Mouse (Mus musculus) MEL (cell line): ENCODE results near the gene Prl7a2. TPM values are rescaled to one million over a fixed set of nuclear protein-coding genes. Genes with fewer than 3 reads are reported as not detected.

Source experiments
- DNase-seq: peaks from one replicate; pipeline ENCODE4 v3.0.0; 2011; ENCODE audit warnings: low read depth, low spot score
- H3K27ac ChIP-seq: 2 replicates; pipeline ENCODE4 v1.5.1; 2012; ENCODE audit warnings: low read depth, mild to moderate bottlenecking, control low read depth, low read length, moderate library complexity; ENCODE audit not compliant: control insufficient read depth
- H3K27me3 ChIP-seq, 2 experiments: fragments of 150-350 bp in 1 of 2; sonication (generic) in 1 of 2; 2 replicates each; pipeline ENCODE4 v1.6.1; 2012; ENCODE audit warnings: low read length in 2 of 2, mild to moderate bottlenecking in 2 of 2, improper control_type of control experiment in 1 of 2, moderate library complexity in 1 of 2; ENCODE audit not compliant: insufficient read depth in 2 of 2, control insufficient read depth in 1 of 2
- H3K36me3 ChIP-seq, 2 experiments: 2 replicates each; pipeline ENCODE4 v1.6.1; 2012 to 2014; ENCODE audit warnings: low read length in 2 of 2, improper control_type of control experiment in 1 of 2, inconsistent platforms in 1 of 2, mild to moderate bottlenecking in 1 of 2; ENCODE audit not compliant: insufficient read depth in 2 of 2, control insufficient read depth in 1 of 2
- H3K4me1 ChIP-seq, 2 experiments: fragments of 150-350 bp in 1 of 2; sonication (generic) in 1 of 2; 2 replicates each; pipeline ENCODE4 v1.6.1; 2012; ENCODE audit warnings: low read length in 2 of 2, improper control_type of control experiment in 1 of 2, mild to moderate bottlenecking in 1 of 2; ENCODE audit not compliant: insufficient read depth in 2 of 2, control insufficient read depth in 1 of 2
- H3K4me3 ChIP-seq, 2 experiments: fragments of 150-350 bp in 1 of 2; sonication (generic) in 1 of 2; 2 replicates each; pipeline ENCODE4 v1.5.1; 2012; ENCODE audit warnings: low read depth in 2 of 2, low read length in 2 of 2, mild to moderate bottlenecking in 2 of 2, moderate library complexity in 2 of 2, control low read depth in 1 of 2, improper control_type of control experiment in 1 of 2; ENCODE audit not compliant: control insufficient read depth in 1 of 2, insufficient read depth in 1 of 2
- H3K79me2 ChIP-seq: 2 replicates; pipeline ENCODE4 v1.6.1; 2012; ENCODE audit warnings: mild to moderate bottlenecking, low read length, moderate library complexity; ENCODE audit not compliant: control insufficient read depth, poor library complexity, insufficient read depth
- H3K9ac ChIP-seq: 2 replicates; pipeline ENCODE4 v1.6.1; 2012; ENCODE audit warnings: low read depth, mild to moderate bottlenecking, control low read depth, low read length, moderate library complexity; ENCODE audit not compliant: control insufficient read depth, poor library complexity, severe bottlenecking
- H3K9me3 ChIP-seq: fragments of 150-350 bp; sonication (generic); replicated peaks from 2 replicates; pipeline ENCODE4 v1.6.1; 2012; ENCODE audit warnings: mild to moderate bottlenecking, low read length, improper control_type of control experiment, moderate library complexity; ENCODE audit not compliant: insufficient read depth
- BHLHE40 ChIP-seq: IDR thresholded peaks from 2 replicates; pipeline ENCODE4 v1.6.1; 2012; ENCODE audit warnings: low read depth, mild to moderate bottlenecking, inconsistent platforms, low read length, improper control_type of control experiment, borderline replicate concordance
- CHD1 ChIP-seq: IDR thresholded peaks from 2 replicates; pipeline ENCODE4 v1.6.1; 2012; ENCODE audit warnings: low read depth, mild to moderate bottlenecking, inconsistent platforms, low read length, improper control_type of control experiment
- CHD2 ChIP-seq: IDR thresholded peaks from 2 replicates; pipeline ENCODE4 v1.6.1; 2011; ENCODE audit warnings: low read length, improper control_type of control experiment
- CTCF ChIP-seq, 3 experiments: IDR thresholded peaks in 2 of 3; conservative IDR thresholded peaks in 1 of 3; 2 replicates each; pipeline ENCODE4 v1.5.1; 2011 to 2012; ENCODE audit warnings: low read length in 3 of 3, low read depth in 2 of 3, mild to moderate bottlenecking in 2 of 3, improper control_type of control experiment in 1 of 3, inconsistent platforms in 1 of 3, mixed read lengths in 1 of 3, moderate library complexity in 1 of 3; ENCODE audit not compliant: control insufficient read depth in 1 of 3, insufficient read depth in 1 of 3, poor library complexity in 1 of 3, severe bottlenecking in 1 of 3
- E2F4 ChIP-seq: IDR thresholded peaks from 2 replicates; pipeline ENCODE4 v1.6.1; 2011; ENCODE audit warnings: low read depth, low read length, improper control_type of control experiment, borderline replicate concordance
- ELF1 ChIP-seq: IDR thresholded peaks from 2 replicates; pipeline ENCODE4 v1.6.1; 2014; ENCODE audit warnings: low read depth, mild to moderate bottlenecking, inconsistent platforms, low read length, improper control_type of control experiment, moderate library complexity
- GABPA ChIP-seq: IDR thresholded peaks from 2 replicates; pipeline ENCODE4 v1.6.1; 2012; ENCODE audit warnings: low read depth, mild to moderate bottlenecking, inconsistent platforms, low read length, improper control_type of control experiment, moderate library complexity
- JUND ChIP-seq: IDR thresholded peaks from 2 replicates; pipeline ENCODE4 v1.6.1; 2011; ENCODE audit warnings: low read depth, mild to moderate bottlenecking, improper control_type of control experiment, low read length
- KAT2A ChIP-seq: conservative IDR thresholded peaks from 2 replicates; pipeline ENCODE4 v1.6.1; 2012; ENCODE audit warnings: low read depth, low read length, improper control_type of control experiment, inconsistent platforms
- MAZ ChIP-seq: IDR thresholded peaks from 2 replicates; pipeline ENCODE4 v1.6.1; 2012; ENCODE audit warnings: low read depth, mild to moderate bottlenecking, inconsistent platforms, low read length, improper control_type of control experiment
- NELFE ChIP-seq: IDR thresholded peaks from 2 replicates; pipeline ENCODE4 v1.6.1; 2011; ENCODE audit warnings: low read depth, low read length, improper control_type of control experiment
- NRF1 ChIP-seq: IDR thresholded peaks from 2 replicates; pipeline ENCODE4 v1.6.1; 2014; ENCODE audit warnings: low read depth, mild to moderate bottlenecking, inconsistent platforms, low read length, improper control_type of control experiment, moderate library complexity; ENCODE audit not compliant: poor library complexity, insufficient read depth, severe bottlenecking
- POLR2AphosphoS5 ChIP-seq: IDR thresholded peaks from 2 replicates; pipeline ENCODE4 v1.6.1; 2012; ENCODE audit warnings: low read depth, borderline replicate concordance, mild to moderate bottlenecking, inconsistent platforms, low read length, moderate library complexity, mixed read lengths
- RAD21 ChIP-seq: IDR thresholded peaks from 2 replicates; pipeline ENCODE4 v1.6.1; 2011; ENCODE audit warnings: mild to moderate bottlenecking, low read depth, low read length, improper control_type of control experiment
- TAL1 ChIP-seq: IDR thresholded peaks from 2 replicates; pipeline ENCODE4 v1.6.1; 2012; ENCODE audit warnings: mild to moderate bottlenecking, inconsistent platforms, low read length, moderate library complexity, mixed read lengths
- USF1 ChIP-seq: IDR thresholded peaks from 2 replicates; pipeline ENCODE4 v1.6.1; 2014; ENCODE audit warnings: low read depth, mild to moderate bottlenecking, inconsistent platforms, low read length, improper control_type of control experiment, moderate library complexity
- USF2 ChIP-seq, 2 experiments: IDR thresholded peaks; 2 replicates each; pipeline ENCODE4 v1.6.1; 2011 to 2012; ENCODE audit warnings: improper control_type of control experiment in 2 of 2, low read length in 2 of 2, borderline replicate concordance in 1 of 2, inconsistent platforms in 1 of 2, low read depth in 1 of 2, mild to moderate bottlenecking in 1 of 2; ENCODE audit not compliant: insufficient read depth in 1 of 2
- ZC3H11A ChIP-seq: IDR thresholded peaks from 2 replicates; pipeline ENCODE4 v1.6.1; 2012; ENCODE audit warnings: low read depth, mild to moderate bottlenecking, inconsistent platforms, low read length, improper control_type of control experiment
- ZNF384 ChIP-seq: IDR thresholded peaks from 2 replicates; pipeline ENCODE4 v1.6.1; 2012; ENCODE audit warnings: low read depth, mild to moderate bottlenecking, inconsistent platforms, low read length, improper control_type of control experiment
- polyA plus RNA-seq, 2 experiments: library from polyadenylated mRNA; stranded (reverse) in 1 of 2; unstranded in 1 of 2; fragments of >175 nt in 1 of 2; fragments of >200 nt in 1 of 2; gene quantifications; 2 replicates each; pipeline versions ENCODE4 v1.2.1 to v1.2.4; 2012; ENCODE audit warnings: low replicate concordance in 2 of 2, low read depth in 1 of 2; ENCODE audit not compliant: insufficient read length in 2 of 2, insufficient read depth in 1 of 2, missing spikeins in 1 of 2
- total RNA-seq: library from RNA; depleted of rRNA; stranded (reverse); fragments of 300-350 nt; gene quantifications from 2 replicates; pipeline ENCODE4 v1.2.3, GENCODE M21; 2012

Prl7a2 gene
- total and polyA plus RNA-seq, 3 experiments: not detected

DNA sequence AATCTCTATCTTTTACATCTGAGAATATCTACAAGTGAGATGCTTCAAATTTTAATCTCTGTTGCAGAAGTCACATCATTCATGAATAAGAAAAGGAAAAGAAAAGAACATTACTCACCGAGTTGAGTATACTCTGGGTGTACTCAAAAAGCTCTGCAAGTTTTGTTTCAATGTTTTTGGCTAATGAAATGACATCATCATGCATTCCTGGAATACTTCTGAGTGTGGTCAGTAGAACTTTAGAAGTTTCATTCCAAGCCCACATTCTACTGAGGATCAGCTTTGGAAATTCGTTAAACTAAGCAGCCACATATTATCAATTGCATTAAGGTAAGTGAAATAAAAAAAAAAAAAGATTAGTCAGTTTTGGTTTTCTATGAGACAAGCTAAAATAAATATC is 7.1 kb downstream of the Prl7a2 start:
- Histone ChIP-seq H3K27me3 (no peaks in the 10 kb centered on the region), H3K9me3 (no peaks in the 10 kb centered on the region), H3K36me3 (no peaks in the 10 kb centered on the region), H3K9ac (no peak overlapping the region), H3K79me2 (no peaks in the 10 kb centered on the region), H3K4me1 (no peaks in the 10 kb centered on the region), H3K4me3 (no peak overlapping the region), H3K27ac (no peak overlapping the region)
- DNase-seq: no peak
- TF ChIP-seq USF2 (IDR thresholded peaks at IDR 0.05; ENCODE audit: borderline replicate concordance in 1 of 2, insufficient read depth in 1 of 2, low read depth in 1 of 2, low read length in 2 of 2) (no peak), CTCF (IDR thresholded peaks at IDR 0.05 in 2 of 3, conservative IDR thresholded peaks at IDR 0.05 in 1 of 3; ENCODE audit: control insufficient read depth in 1 of 3, insufficient read depth in 1 of 3, low read depth in 2 of 3, low read length in 3 of 3, poor library complexity in 1 of 3, severe bottlenecking in 1 of 3) (no peak), BHLHE40 (no peak), POLR2AphosphoS5 (no peak)

DNA sequence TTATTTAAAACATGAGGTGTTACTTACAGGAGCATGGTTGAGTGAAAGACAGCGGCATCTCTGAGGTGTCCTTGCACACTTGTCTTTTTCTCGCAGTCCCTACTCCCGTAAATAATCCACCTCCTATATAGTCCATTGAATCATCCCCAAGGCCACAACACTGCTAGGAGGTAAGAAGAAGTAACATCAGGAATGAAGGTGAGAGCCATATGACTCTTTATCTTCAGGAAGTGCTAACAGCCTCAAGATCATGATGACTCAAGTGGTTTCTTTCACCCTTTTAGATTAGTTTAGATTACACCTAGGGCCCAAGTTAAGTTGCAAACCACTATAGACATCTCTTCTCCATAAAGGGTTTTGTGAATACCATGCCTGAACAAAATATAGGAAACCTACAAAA is 25.4 kb downstream of the Prl7a2 start, which contains the start of gene Prl7a1:
TSS of gene Prl7a1 (minus strand) at position 101 of the 400 bp plus-strand sequence.
- H3K36me3 ChIP-seq: no peaks in the 10 kb centered on the region

DNA sequence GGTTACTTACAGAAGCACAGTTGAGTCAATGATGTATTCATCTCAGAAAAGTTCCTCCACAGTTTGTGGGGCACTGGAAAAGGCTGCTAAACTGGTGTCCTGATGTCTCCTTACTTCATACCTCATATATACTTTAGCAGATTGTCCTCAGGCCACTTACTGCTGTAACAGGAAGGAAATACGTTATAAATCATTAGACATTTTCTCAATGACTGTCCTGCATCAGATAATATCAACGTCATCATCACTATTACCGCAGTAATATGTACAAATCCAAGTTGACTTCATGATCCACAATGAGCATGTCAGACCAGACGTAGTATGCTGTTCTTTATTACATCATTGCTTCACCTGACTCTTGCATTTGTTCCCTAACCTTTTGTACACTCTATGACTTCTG is 57.4 kb downstream of the Prl7a2 start, which contains the start of gene Prl7b1:
TSS of gene Prl7b1 (minus strand) at position 101 of the 400 bp plus-strand sequence.
- H3K36me3 ChIP-seq: no peaks in the 10 kb centered on the region

More for the DNA sequence above, 25.4 kb downstream of the Prl7a2 start, which contains the start of gene Prl7a1:
- Histone ChIP-seq H3K27me3 (no peaks in the 10 kb centered on the region), H3K4me1 (no peaks in the 10 kb centered on the region), H3K9me3 (no peaks in the 10 kb centered on the region), H3K79me2 (no peaks in the 10 kb centered on the region), H3K9ac (no peak within 1 kb of the TSS), H3K4me3 (no peak within 1 kb of the TSS), H3K27ac (no peak within 1 kb of the TSS)
- DNase-seq: no peak
- TF ChIP-seq CHD2 (no peak), USF1 (no peak), ZNF384 (no peak), TAL1 (no peak), POLR2AphosphoS5 (no peak), RAD21 (no peak), JUND (no peak), GABPA (no peak)

More for the DNA sequence above, 57.4 kb downstream of the Prl7a2 start, which contains the start of gene Prl7b1:
- no peaks in the 10 kb centered on the region for H3K27me3 ChIP-seq
- no peaks in the 10 kb centered on the region for H3K79me2 ChIP-seq
- H3K27ac ChIP-seq: no peak within 1 kb of the TSS
- no peaks in the 10 kb centered on the region for H3K4me1 ChIP-seq
- no peaks in the 10 kb centered on the region for H3K9me3 ChIP-seq
- H3K9ac ChIP-seq: no peak within 1 kb of the TSS
- no peak for DNase-seq
- TF ChIP-seq USF1 (no peak), MAZ (no peak), TAL1 (no peak), ZC3H11A (no peak), POLR2AphosphoS5 (no peak), NRF1 (no peak), NELFE (no peak), ELF1 (no peak), CTCF (IDR thresholded peaks at IDR 0.05 in 2 of 3, conservative IDR thresholded peaks at IDR 0.05 in 1 of 3; ENCODE audit: control insufficient read depth in 1 of 3, insufficient read depth in 1 of 3, low read depth in 2 of 3, low read length in 3 of 3, poor library complexity in 1 of 3, severe bottlenecking in 1 of 3) (no peak), CHD1 (no peak), E2F4 (no peak), BHLHE40 (no peak), KAT2A (no peak)
- no peak within 1 kb of the TSS for H3K4me3 ChIP-seq
